Mouse (Mus musculus): ENCODE results near the gene Cd46. TPM values are rescaled to one million over a fixed set of nuclear protein-coding genes. Genes with fewer than 3 reads are reported as not detected.

Cd46 gene
- total RNA-seq (2021) = 1 to 10 TPM; 3.5 to 6.0 TPM

GRCm38 (mm10) chr1:195092220-195092720 is at the start of gene Cd46:
Gene Cd46, minus strand, starts transcription at chr1:195092249.
- DNase-seq (ENCODE audit: low spot score in 2 of 2) = no peak
- intact Hi-C loops (cut with DNase I) = no loop called here

GRCm38 (mm10) chr1:195132070-195132469 is 40.0 kb upstream of the Cd46 start:
- intact Hi-C loops (cut with DNase I) = no loop called here
- DNase-seq (ENCODE audit: low spot score in 2 of 2) = no peak

GRCm38 (mm10) chr1:195131675-195132015 is 39.6 kb upstream of the Cd46 start:
- DNase-seq (ENCODE audit: low spot score in 2 of 2) = no peak
- intact Hi-C loops (cut with DNase I) = no loop called here

GRCm38 (mm10) chr1:195130953-195131674 is 39.1 kb upstream of the Cd46 start, which contains the start of gene Cr1l:
Gene Cr1l, minus strand, starts transcription at chr1:195131586.
- intact Hi-C loops (cut with DNase I) = no loop called here
- peak; percentile 89 for DNase-seq (ENCODE audit: low spot score in 2 of 2)

GRCm38 (mm10) chr1:195130479-195130878 is 38.4 kb upstream of the Cd46 start:
- intact Hi-C loops (cut with DNase I) = no loop called here
- no peak for DNase-seq (ENCODE audit: low spot score in 2 of 2)

DNA sequence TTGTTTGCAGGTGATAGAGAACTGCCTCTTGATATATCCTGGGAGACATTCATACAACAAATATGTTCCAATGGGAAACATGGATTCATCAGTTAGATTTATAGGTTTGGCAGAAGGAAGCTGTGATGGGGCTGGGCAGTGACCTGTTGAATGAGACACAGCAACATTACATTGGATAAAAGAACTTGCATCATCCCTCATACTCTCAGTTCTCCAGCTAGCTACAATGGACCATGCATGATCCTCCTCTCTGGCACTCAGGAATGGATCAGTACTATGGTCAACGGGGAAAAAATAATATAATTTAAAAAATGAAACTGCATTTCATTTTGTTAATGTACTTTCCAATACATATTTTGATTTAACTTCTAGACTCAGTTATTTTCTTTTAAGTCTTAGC is 37.8 kb upstream of the Cd46 start:
- intact Hi-C loops (cut with DNase I) = no loop called here
- DNase-seq (ENCODE audit: low spot score in 2 of 2) = no peak

DNA sequence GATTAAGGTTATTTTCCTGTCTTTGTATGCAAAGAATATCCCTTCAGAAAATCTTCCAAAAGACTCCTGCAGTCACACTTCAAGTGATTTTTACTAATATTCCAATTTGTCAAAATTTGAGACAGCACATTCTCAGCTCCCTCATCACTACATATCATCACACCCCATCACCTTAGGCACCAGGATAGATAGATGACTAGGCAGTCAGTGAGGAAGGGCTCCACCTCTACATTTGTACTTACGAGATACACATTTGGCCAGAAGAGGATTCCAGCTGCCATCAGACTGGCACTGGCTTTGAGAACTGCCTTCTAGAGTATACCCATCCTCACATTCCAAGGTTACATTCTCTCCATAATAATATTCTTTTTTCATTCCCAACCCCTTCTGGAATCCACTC is 22.4 kb upstream of the Cd46 start:
- intact Hi-C loops (cut with DNase I) = no loop called here
- no peak for DNase-seq (ENCODE audit: low spot score in 2 of 2)

DNA sequence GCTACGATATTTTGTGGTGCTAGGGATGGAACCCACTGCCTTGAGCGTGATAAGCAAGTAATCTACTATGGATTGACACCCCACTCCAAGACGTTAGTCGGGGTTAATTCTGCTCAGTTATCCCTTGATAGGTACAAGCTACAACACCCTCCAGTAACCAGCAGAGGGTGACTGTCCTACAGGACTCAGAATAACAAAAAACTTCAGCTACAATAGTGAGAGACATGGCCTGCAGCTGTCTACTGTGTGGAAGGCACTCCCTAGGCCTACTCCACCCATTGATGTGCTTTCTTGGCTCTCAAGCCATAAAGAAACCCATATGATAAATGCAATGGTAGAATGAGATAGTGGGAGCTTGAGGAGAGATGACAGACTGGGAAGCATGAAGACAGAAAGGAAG is 21.6 kb upstream of the Cd46 start:
- intact Hi-C loops (cut with DNase I) = no loop called here
- no peak for DNase-seq (ENCODE audit: low spot score in 2 of 2)

DNA sequence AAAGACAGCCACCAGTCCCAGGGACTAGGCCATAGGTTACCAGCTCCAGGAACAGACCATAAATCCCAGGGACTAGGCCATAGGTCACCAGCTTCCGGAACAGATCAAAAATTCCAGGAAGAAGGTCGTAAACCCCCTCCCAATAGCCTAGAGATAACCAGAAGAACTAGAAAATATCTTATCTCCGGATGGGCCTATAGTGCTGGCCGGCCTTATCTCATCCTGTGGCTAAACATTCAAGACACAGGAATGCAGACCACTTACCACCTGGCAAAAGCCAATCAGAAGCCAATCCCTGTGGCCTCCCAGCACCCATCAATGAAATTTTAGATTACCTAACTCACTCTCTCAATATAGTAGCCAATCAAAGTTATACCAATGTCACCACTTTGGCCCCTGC is 8.6 kb upstream of the Cd46 start:
- DNase-seq (ENCODE audit: low spot score in 2 of 2) = no peak
- intact Hi-C loops (cut with DNase I) = no loop called here

GRCm38 (mm10) chr1:195098004-195098403 is 6.0 kb upstream of the Cd46 start:
- intact Hi-C loops (cut with DNase I) = no loop called here
- no peak for DNase-seq (ENCODE audit: low spot score in 2 of 2)

DNA sequence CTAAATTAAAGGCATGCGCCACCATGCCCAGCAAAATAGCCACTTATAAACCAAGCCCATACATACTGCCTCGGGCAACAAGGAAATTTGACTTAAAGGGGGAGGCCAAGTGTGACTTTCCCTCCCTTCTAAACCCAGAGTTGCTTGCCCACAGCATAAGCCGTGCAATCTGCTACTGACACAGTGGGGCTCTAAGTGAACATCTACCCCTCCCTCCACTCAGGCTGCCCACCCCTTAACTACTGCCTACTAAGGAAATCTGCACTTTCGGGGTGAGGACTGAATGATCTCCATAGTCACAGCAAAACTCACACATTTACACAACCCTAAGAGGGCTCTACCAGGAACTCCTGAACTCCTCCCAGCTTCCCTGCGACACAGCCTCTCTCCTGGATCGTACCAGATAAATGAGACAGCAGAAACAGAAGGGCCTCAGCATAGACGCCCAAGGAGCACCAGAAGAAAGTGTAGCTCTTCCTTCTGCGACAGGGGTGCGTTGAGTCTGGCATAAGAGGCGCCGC is 290 bp downstream of the Cd46 start:
- DNase-seq (ENCODE audit: low spot score in 2 of 2) = no peak
- intact Hi-C loops (cut with DNase I) = no loop called here

- no peak for DNase-seq (ENCODE audit: low spot score in 2 of 2)
- intact Hi-C loops (cut with DNase I) = no loop called here
Observed at GRCm38 (mm10) chr1:195082142-195082541, 9.9 kb downstream of the Cd46 start.

DNA sequence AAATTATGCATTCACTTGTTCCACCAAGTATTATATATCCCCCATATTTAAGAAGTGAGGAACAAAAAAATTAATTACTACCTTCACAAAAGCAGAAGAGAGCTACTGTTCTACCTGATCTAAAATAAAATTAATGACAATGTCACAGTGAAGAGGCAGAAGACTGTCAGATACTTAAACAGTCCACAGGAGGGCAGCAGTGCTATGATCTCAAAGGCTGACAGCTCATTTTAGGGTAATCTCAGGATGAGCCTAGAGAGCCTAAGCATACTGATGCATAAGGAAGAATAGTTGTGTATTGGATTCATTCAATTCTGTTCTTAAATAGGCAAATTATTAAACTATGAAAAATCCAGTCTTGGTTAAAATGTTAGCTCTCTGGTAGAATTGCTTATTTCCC is 51.6 kb downstream of the Cd46 start:
- intact Hi-C loops (cut with DNase I) = no loop called here
- DNase-seq (ENCODE audit: low spot score in 2 of 2) = no peak

- intact Hi-C loops (cut with DNase I) = no loop called here
- peak in 1 of 2 experiments; percentile 51 for DNase-seq (ENCODE audit: low spot score in 2 of 2)
Observed at GRCm38 (mm10) chr1:195038386-195038785, 53.7 kb downstream of the Cd46 start.

GRCm38 (mm10) chr1:195037985-195038384 is 54.1 kb downstream of the Cd46 start:
- intact Hi-C loops (cut with DNase I) = no loop called here
- no peak for DNase-seq (ENCODE audit: low spot score in 2 of 2)

GRCm38 (mm10) chr1:195037483-195037882 is 54.6 kb downstream of the Cd46 start:
- DNase-seq (ENCODE audit: low spot score in 2 of 2) = no peak

GRCm38 (mm10) chr1:195033941-195034340 is 58.1 kb downstream of the Cd46 start:
- DNase-seq (ENCODE audit: low spot score in 2 of 2) = peak; percentile 53 to 58
- intact Hi-C loops (cut with DNase I) = no loop called here

More at GRCm38 (mm10) chr1:195037483-195037882, 54.6 kb downstream of the Cd46 start:
- intact Hi-C loops (cut with DNase I) = no loop called here

DNA sequence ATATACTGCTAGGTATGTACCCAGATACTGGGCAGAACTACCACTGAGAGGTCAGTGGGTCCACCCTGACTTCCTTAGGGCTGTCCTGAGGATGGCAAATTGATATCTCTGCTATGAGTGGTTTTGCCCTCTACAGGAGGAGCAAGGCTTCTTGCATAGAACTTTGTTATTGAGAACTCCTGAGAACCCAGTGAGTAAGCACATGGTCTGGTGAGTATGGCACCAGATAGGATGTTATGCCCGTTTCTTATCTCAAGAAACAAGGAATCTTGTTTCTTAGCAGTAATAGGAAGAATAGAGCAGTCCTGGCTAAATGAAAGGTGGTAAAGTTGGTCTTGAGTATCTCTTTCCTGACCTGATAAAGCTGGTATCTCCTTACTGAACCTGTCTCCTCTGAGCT is 59.3 kb downstream of the Cd46 start:
- DNase-seq (ENCODE audit: low spot score in 2 of 2) = no peak

DNA sequence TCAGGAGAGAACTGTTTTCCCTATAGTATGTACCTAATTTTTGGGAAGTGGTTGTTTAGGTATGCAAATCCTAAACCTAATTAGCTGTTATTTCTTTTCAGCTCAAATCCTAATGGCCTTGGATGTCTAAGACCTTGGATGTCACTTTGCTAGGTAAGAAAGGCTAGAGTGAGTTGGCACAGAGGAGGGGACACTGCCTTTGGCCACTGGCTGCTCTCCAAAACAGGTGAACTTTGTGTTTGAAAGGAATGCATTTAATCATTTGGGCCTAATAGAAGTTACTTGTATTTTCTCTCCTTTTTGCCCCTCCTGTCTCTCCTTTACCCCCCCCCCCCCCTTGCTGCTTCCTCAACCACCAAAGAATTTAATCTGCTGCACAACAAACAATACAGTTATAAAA is 60.3 kb downstream of the Cd46 start:
- intact Hi-C loops (cut with DNase I) = no loop called here

More for the DNA sequence above, 59.3 kb downstream of the Cd46 start:
- intact Hi-C loops (cut with DNase I) = no loop called here

DNA sequence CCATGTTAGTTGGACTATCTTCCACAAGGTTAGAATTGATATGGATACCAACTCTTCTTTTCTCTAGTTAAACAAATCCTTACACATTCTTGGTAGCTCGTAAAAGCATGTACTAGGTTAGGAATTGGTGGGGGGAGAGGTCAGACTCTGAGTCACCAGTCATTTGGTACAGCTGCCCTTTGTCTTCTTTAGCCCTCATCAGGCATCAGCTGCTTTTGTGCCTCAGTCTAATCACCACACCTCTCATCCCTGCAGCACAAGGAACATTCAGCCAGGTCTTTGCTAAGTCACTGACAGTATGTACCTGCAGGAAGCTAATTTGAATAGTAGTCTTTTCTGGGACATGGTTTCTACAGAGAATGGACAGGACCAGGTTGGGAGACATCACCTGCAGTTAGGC is 64.5 kb downstream of the Cd46 start:
- peak in 1 of 2 experiments; percentile 1 for DNase-seq (ENCODE audit: low spot score in 2 of 2)
- intact Hi-C loops (cut with DNase I) = no loop called here

More for the DNA sequence above, 60.3 kb downstream of the Cd46 start:
- no peak for DNase-seq (ENCODE audit: low spot score in 2 of 2)

DNA sequence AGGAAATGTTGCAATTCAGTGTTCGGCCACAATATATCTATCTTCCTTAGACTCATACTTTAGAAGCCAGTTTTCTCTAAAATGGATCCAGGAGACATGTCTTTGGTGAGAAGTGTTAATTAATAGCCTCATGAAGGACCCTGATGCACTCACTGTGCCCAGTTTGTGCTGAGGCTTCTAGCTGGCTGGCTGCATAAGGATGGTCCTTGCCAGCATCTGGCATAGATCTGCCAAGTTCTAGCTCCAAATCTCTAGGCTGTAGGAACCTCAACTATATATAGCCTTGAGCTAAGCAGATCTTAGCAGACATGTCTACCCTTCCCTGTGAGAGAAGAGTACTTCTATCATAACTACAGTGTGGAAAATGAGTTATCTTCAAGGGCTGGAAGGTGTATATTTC is 68.2 kb downstream of the Cd46 start:
- intact Hi-C loops (cut with DNase I) = no loop called here
- DNase-seq (ENCODE audit: low spot score in 2 of 2) = no peak
